Mouse (Mus musculus): ENCODE measurements around the gene Cacna1d.
A peak's percentile ranks its signal among the peaks of the same experiment; 100 is the strongest.

Cacna1d gene

DNA sequence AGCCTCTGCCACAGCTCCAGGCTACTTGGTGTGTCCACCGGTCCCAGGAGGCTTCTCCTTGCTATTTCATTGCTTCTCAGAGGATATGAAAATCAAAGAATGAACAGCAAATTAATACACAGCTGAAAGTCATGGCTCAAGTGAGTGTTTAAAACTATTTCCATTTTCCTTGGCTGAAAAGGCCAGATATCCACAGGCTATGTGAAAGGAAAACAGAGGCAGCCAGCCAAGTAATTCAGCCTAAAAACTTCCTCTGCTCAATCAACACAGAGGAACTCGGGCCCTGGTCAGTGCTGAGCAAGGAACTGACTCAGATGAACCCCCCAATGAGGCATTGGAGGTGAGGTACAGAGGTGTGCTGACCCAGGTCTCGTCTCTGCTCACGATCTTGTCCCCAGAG, 165.0 kb downstream of the Cacna1d start:
- no peak for DNase-seq

DNA sequence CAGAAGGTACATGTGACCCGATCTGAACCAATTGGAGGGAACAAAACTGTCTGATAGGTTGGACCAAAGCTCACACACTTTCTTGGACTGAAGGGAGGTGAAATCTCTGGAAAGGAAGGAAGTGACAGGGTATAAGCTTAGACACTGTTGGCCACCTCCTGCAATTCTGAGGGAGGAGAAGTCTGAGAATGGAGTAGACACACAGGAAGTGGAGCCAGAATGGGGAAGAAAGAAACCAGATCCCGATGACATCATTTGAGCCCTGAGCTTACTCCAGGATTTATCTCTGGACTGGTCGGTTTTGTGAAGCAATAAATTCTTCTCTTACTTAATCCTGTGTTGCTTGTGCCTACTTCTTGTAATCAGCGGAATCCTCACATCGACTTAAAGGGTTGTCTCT, 166.3 kb downstream of the Cacna1d start:
- no peak for DNase-seq

DNA sequence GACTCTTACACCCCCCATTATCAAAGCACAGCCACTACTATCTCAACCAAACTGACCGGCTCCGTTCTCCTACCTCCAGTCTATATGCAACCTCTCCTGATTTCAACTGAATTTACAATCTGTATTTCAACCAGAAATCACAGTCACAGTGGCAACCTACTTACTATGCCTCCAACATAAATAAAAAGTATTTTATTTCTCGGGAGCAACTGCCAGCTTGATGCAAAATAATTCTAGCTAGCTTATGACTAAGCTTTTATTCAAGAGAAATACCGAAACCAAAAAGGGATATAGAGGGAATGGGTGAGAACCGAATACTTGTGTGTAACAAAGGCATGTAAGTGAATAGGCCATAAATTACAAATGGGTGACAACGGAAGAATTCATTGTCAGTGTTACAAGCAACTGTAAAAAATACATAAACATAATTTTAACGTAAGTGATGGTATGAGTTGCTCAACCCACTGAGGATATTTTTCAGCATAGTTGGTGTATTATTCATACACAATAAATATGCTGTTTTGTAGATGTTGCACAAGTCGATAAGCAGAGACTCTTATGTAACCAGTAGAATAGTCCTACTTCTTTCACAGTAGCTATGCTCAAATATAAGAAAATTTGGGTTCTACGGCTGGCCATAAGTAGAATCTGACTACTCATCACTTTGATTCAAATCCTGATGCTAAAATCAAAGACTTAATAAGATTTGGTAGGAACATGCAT, 172.4 kb downstream of the Cacna1d start:
- no peak for DNase-seq

DNA sequence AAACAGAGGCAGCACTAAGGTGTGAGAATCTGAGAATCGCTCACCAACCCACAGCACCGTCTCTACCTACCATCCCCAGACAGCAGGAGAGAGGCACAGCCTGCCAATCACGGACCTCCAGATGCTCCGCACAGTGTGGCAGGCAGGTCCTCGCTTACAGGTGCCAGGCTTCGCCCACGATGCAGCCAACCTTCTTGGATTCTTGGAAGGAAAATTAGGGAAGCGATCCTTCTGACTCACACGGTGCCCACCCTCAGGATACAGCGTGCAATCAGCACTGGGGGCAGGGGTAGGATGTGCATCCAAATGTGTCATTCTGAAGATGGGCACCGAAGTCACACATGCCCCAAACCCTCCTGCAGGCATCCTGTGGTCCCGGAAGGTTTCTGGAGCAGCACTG, 173.0 kb downstream of the Cacna1d start:
- peak; percentile 42 for DNase-seq

DNA sequence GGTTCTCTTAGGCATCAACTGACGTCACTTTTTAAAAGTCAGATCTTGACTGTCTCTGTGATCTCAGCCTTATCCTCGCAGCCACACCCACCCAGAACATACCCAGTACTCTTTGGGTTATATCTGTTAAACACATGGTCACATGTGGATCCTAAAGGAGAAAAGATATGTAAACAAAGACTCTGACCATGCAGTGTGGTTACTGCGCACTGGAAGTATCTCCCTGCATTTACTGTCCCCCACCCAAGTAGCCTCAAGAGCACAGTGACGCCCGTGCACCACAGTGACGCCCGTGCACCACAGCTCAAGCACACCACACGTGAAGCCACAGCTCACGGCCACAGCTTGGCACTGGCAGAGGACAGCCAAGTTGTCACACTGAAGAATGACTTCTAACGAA, 173.6 kb downstream of the Cacna1d start:
- DNase-seq: no peak

DNA sequence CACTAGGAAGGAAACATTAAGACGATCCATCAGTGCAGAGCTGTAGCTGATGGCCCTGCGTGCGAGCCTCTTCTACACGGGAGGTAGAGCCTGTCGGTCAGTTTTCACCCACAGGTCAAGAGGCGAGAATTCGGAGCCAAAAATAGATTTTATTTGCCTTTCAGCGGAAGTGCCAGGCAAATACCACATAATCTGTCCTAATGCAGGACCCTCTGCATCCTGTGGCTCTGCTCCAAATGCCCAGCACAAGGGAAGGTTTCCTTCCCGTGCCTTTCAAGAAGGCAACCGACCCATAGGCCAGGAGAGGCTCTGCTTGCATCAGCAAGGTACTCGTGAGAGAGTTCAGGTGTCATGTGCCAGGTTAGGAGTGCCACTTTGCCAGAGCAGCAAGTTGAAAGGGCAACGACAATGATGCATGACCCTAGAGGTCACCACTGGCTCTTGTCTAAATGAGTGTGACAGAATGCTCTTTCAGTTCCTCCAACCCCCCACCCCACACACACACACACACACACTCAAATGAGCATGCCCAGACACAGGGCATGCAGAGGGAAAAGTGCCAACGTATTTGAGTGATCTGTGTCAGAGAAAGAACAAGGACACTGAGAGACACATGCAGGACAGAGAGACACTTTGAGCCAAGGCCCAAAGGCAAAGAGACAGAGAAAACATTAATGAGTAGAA, 179.9 kb downstream of the Cacna1d start:
- no peak for DNase-seq

DNA sequence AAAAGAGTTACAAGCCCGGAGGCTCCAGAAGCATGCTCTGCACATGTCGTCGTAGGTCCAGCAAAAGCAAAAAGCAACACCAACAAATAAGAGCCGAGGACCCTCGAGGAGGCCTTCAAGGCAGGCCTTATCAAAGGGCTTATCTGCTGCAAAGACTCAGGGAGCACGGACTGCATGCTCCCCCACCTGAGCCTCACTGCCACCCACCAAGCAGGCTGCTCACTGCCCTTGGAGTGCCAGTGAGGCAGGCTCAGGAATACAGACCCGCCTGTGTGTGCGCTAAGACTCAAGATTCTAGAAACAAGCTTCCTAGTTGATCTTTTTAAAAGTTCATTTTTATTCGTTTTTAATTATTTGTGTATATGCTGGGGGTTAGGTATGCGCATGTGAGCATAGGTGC, 181.0 kb downstream of the Cacna1d start:
- no peak for DNase-seq

DNA sequence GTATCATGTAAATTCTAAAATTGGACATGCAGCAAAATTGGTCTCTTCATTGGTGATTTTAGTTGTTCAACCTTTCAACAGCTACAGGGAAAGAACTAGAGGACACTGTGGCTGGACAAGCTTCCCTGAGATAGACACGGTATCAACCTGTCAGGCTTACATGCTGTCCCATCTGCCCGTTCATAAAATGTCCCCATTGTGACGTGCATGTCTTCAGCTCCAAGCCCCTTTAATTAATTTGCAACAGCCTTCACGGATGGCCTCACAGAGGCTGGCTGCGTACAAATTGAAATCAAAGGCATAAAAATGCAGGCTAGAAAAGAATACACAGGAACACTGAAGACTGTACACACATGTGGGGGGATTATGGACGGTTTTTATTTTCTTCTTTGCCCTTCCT, 185.0 kb downstream of the Cacna1d start:
- DNase-seq: no peak

DNA sequence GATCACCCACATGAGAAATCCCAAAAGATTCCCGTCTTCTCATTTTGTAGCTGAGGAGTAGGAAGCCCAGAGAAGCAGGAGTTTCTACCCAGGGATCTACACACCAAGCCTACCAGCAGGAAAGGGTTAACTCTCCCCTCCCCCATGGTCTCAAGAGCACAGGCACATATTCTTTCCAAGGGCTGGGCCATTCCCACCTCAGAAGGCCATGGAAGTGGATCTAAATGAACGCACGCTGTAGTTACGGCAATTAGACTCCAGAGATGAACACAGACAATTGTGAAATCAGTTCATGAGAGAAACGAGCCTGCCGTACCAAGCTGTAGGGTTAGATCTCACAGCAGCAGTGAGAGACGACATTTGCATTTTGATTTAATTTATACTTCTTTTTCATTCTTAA, 191.3 kb downstream of the Cacna1d start:
- no peak for DNase-seq

DNA sequence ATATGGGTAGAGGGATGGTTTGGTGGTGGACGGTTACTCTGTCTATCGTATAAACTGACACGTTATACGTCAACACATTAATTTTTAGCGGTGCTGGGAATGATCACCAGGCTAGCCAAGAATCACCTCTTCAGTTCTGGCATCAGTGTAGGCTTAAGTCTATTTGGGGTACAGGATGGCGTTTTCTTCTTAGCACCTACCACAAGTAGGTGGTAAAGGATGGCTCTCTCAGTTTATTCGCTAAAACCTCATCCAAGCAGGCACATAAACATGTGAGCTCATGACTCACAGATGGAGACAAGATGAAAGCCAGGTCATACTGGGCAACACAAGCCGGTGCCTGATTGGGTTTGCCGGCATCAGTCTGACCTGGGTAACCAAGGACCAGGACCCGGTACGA, 193.8 kb downstream of the Cacna1d start:
- no peak for DNase-seq

DNA sequence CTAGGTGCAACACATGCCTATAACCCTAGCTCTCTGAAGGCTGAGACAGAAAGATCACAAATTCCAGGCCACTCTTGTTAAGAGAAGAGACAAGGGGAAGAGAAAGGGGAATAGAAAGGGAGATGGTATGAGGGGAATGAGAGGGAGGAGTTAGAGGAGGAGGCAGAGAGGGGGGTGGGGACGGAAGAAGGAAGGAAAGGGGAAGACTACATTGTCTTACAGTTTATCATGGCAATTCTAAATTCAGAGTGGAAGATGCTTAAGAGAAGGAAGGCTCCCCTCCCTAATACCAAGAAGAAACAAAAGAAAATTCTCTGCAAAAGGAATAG, 199.2 kb downstream of the Cacna1d start:
- DNase-seq: no peak

DNA sequence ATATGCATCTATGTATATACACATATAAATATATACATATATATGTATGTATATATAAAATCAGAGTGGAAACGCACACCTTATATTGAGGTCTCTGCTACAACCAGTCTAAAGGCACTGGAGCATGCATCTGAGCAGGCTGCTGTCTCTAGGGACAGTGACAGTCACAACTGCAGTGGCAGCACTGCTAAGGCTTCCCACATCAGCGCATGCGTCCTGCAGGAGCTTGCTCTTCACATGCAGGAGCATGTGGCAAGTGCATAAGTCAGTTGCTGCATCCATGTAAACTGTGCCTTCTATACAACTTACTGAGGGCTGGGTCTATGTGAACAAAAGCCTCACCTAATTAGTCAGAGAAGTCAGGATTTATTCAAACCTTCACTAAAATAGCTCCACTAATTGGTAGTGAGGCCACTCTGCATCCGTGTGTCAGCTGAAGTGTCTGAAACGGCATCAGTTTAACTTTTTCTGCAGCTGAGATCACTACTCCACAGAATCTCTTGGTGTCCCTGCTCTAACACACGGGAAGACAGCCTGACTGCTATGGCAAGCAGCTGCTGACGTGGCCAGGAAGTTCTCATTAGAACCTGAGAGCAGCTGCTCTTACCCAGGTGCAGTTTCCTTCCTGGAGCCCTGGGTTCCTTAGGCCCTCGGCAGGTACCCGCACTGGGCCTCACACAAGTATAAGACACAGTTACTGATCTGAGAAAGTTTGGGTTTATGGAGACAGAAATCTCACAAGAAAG, 199.7 kb downstream of the Cacna1d start:
- DNase-seq: no peak

DNA sequence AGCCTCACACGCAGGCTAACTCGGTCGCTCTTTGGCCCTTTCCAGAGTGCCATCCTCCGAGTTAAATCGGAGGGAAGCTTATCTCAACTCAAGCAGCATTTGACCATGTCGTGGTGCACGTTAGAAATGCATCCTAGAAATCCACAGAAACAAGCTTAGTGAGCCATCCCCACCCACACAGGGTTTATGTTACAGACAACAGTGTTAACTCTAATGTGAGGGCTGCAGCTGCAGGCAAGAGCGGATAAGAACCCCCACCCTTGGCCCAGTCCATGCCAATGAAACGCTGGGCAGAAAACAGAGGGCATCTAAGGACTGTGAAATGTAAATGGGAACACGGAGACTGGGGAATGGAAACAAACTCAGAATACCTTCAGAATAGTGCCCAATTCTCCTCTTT, 206.8 kb downstream of the Cacna1d start:
- DNase-seq: peak; percentile 20

DNA sequence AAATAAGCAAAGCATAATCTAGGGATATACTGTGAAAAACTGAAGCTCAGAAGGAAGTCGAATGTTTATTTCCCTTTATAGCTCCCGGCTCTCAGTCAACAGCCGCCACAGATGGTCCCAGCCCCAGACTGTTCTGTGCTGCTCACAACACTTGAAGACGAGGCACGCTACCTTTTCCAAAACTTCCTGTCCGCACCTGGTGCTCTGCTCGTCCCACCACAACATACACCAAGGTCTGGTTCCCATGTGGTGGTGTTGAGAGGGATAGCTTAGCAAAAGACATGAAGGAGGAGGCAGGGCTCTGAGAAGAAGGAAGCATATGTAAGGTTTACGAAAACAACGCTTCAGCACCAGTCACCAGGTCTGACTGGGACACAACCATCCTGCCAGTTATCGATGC, 207.2 kb downstream of the Cacna1d start:
- DNase-seq: peak; percentile 18

DNA sequence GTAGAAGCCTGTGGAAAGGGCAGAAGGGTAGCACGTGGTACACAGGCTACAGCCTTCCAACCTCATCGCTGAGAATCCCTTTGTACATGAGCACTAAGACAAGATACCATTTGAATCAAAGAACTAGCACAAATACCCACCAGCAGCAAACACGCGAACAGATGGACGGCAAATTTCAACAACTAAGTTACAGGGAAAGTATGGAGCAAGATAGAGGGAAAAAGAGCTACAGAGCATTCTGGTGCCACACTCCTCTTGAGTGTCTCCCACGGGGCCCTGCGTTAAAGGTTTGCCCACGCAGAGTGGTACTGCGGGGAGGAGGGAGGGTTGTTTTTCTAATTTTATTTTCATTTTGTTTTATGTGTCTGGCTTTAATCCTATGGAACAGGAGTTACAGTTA, 215.7 kb downstream of the Cacna1d start:
- no peak for DNase-seq

DNA sequence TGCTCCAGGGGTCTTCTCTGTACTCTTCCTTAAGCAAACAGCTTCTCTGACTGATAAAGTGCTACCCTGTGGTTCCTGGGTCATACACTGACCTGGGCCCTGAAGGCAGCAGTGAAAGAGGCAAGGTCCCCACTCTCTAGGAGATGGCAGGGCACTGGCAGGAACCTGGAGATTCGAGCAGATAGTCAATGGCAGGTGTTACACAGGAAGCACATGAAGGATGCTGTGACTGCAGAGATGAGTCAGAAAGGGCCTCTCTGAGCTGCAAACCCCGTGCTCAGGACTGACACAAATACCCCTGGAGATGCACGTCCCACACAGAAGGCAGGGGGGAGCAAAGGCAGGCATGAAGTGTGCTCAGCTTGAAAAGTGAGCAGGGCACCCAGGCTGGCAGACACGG, 218.3 kb downstream of the Cacna1d start:
- no peak for DNase-seq

DNA sequence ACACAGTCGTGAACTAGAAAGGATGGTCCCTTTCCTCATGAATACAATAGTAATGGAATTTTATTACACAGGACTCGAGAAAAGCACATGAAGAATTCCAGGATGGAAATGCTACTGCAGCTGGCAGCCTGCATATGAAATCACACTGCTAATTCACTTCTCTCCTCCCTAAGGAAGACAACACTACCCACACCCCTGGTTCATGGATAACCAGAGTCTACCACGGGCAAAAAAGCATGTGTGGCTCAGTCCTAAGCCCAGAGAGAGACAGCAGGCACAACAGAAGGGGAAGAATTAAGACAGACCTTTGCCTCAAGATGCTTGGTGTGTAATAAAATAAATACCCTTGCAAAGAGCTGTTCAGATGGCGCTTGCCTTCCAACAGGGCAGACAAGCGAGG, 218.7 kb downstream of the Cacna1d start:
- no peak for DNase-seq

DNA sequence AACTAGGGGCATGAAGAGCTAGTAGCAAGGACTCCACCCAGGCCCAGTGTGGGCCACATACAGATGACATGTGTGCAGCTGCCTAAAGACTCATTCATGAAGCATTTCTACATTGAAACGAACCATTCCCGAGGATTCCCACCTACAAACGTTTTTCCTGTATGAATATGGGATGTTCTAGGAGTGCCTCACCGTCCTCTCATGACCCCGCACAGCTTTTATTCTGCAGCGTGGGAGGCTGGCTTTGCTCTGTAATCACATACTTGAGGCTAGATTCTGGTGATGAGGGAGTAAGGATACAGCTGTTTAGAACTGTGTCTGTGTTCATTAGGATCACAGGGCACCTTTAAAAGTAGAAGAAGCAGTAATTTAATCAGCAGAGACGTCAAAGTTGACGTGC, 219.4 kb downstream of the Cacna1d start:
- no peak for DNase-seq

DNA sequence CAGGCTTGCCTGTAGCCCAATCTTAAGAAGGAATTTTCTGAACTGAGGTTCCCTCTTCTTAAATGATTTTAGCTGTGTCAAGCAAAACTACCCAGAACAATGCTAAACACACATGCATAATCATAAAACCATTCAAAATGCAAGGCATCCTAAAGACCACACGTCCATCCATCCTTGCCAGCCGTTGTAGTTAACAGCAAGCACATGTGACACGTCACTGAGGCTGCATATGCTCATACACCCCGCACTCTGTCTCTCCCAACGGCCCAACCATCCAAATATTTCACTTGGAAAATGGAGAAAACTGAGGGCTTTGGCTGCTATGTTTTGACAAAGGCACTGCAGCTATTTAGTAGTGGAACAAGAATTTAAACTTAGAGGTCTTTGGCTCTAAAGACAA, 220.9 kb downstream of the Cacna1d start:
- DNase-seq: no peak

DNA sequence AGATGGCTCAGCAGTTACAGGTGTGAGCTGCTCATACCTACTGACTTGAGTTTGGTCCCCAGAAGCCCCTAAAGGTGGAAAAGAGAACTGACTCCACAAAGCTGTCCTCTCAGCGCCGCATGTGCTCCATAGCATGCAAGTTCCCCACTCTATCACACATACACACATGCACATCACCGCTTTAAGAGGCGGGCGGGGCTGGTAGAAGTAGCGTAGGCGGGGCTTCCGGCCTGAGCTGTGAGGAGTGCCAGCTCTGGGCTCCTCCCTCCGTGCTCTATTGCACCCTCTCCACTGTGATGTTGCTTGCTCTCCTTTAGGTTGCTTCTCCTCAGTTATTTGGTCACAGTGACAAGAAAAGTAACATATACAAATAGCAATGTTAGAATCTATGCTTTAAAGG, 225.5 kb downstream of the Cacna1d start:
- DNase-seq: no peak

DNA sequence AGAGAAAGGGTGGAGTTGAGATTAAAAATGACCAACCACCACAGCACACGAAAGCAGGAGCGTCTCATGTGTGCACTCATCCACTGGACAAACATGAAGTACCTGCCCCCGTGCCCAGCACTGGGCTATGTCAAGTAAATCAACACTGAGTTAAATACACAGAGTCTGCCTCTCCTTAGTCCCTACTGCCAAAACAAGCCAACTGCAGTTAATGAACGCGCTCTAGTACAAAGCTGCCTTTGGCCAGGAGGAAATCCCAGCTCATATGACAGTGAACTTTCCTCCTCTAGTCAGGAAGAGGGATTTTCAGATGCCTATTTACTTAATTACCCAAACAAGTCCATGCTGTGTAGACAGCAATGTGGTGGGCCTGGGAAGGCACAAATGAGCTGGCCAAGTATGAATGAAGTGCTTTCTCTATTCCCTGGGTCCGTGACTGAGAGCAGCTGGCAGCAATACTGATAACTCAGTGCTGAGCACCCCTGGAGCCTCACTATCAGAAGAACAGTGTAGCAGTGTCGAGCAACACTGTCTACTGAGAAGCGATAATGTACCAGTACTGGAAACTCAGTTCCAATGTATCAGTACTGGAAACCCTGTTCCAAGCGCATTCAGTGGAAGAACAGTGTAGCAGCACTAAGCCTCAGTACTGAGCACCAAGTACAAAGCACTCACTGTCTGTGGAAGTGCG, 229.5 kb downstream of the Cacna1d start:
- DNase-seq: no peak

DNA sequence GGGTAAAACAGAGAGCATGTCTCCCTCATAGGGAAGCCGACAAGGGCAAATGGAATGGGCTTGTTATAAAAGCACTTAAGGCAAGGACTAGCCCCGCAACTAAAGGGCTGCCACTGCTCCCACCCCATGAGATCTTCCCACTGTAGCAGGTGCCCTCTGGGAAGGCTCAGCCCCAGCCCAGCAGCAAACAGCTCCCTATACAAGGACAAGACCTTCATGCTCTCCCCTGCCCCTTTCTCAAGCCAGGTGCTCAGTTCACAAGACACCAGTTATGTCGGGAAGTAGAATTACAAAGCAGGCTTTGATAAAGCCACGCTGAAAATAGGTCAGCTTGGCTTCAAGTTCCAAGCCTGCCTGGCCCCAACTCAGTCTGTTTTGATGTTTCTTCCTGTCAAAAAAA, 233.6 kb downstream of the Cacna1d start:
- DNase-seq: no peak

DNA sequence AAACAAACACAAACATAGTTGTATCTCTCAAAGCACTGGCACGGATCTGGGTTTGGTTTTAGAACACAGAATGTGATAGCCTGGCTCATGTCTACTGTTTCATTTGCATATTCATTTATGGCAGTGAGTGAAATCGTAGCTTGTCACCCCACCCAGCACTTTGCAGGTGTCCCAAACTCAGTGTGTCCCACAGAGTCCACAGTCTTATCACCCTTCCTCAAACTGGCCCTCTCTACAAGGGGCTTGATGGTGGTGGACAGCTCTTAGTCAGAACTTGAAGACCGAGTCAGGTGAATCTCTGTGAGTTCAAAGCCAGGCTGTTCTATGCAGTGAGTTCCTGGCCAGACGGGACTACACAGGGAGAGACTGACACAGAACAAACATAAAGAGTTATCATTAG, 234.8 kb downstream of the Cacna1d start:
- no peak for DNase-seq

Data from cerebellum, adult 8-10 months (tissue).